Mouse (Mus musculus): ENCODE results near the gene Gtpbp2.

Gtpbp2 gene

DNA sequence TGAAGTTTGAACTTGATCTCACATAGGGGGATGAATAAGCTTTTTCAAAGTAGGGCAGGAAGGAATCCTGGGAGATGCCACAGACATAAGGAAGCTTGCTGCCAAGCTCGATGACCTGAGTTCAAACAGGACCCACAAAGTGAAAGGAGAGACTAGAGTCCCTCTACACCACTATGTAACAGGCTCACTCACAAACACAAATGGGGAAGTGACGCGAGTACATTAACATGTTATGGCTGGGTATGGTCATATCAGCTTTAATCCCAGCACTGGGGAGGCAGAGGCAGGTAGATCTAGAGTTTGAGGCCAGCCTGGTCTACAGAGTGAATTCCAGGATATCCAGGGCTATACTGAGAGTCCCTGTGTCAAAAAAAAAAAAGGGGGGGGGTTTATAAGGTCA is 6.5 kb upstream of the Gtpbp2 start:
- DNase-seq (ENCODE audit: low spot score), result no peak

GRCm38 (mm10) chr17:46156680-46157079 is 4.2 kb upstream of the Gtpbp2 start:
- no peak for DNase-seq (ENCODE audit: low spot score)

DNA sequence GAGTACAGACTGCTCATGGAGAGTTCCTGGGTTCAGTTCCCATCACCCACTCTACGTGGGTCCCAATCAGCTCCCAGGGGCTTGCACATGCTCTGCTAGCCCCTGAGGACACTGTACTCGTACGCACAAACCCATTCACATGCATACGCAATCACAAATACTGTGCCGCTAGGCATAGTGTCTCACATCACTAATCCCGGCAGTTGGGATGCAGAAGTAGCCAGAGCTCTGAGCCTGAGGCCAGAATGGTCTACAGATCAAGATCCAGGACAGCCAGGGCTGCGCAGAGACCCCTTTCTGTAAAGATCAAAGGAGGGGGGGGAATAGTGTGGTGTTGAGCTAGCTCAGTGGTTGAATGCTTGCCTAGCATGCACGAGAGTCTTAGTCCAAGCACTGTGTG is 3.7 kb upstream of the Gtpbp2 start:
- no peak for DNase-seq (ENCODE audit: low spot score)

DNA sequence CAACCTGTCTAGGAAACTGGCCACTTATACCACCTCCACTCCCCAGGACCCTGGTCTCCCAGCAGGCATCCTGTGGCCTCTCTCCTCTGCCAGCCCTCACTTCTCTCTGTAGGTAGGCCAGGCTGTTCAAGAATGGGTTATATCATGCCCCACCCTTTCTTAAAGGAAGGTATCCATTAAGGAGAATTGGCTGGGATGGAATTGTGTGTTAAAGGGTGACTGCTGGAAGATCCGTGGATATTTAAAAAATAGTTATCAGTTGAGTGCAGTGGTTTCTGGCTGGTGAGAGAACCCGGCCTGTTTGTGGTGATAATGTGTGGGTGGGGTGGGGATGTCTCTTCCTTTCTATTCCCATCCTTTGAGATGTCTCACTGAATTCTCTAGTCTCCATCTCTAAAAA is 1.6 kb upstream of the Gtpbp2 start:
- peak; percentile 36 for DNase-seq (ENCODE audit: low spot score)

DNA sequence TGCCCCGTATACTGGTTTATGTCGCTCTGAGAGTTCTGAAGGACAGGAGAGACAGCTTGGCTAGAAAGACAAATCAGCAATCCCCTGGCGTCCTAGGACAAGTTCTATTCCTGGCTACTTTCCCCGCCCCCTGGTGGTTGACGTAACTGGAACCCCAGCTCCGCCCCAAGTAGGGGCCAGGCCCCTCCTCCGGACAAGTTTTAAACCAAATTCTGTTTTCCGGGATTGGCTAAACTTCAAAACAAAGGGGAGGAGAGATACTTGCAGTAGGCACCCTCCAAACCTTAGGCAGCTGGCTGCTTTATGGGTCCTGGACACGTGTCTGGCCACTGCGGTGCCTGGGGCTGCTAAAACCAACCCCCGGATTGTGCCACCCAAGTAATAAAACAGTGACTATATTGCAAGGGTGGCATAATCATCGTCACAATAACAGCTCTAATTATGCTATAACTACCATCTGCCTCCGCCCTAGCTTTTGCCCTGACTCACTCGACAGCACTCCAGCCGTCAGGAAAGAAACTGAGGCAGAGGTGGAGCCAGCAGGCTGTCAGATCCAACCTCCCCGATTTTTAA is 656 bp upstream of the Gtpbp2 start:
- peak; percentile 94 for DNase-seq (ENCODE audit: low spot score)

DNA sequence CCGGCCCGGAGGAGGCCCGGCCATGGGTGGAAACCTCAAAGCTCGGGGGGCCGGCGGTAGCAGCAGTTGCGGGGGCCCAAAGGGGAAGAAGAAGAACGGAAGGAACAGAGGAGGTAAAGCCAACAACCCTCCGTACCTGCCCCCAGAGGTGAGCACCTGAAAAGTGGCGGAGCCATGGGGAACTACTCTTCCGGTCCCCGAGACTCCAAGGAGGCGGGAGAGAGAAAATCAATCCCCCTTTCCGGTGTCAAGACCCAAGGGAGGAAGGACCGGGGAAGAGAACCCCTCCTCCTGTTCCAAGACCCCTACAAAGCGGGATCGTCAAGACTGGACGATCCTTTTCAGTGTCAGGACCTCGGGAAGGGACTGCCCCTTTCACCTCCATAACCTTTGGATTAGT is 347 bp downstream of the Gtpbp2 start:
- no peak for DNase-seq (ENCODE audit: low spot score)

- DNase-seq (ENCODE audit: low spot score), result no peak
Measured at GRCm38 (mm10) chr17:46161710-46162109, 878 bp downstream of the Gtpbp2 start.

DNA sequence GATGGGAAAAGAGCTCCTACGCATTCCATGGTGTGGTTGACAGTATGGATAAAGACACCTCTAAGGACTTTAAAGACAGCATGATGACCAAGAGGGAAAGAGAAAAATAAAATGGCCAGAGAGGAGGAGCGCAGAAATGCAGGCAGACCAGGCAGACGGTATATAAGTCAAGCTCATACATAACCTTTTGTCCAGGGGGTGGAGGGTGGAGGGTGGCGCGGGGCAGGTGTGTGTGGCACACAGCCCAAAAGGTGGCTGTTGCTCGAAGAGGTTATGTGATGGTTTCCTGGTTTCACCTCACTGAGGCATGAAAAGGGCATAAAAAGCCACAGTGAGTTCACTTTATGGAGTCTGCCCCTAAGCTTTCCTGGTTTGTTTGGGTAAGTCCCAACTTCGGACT is 1.7 kb downstream of the Gtpbp2 start:
- DNase-seq (ENCODE audit: low spot score), result peak; percentile 31

GRCm38 (mm10) chr17:46162951-46163421 is 2.2 kb downstream of the Gtpbp2 start:
- DNase-seq (ENCODE audit: low spot score), result peak; percentile 76

- DNase-seq (ENCODE audit: low spot score), result no peak
Measured at GRCm38 (mm10) chr17:46164301-46164700, 3.5 kb downstream of the Gtpbp2 start.

DNA sequence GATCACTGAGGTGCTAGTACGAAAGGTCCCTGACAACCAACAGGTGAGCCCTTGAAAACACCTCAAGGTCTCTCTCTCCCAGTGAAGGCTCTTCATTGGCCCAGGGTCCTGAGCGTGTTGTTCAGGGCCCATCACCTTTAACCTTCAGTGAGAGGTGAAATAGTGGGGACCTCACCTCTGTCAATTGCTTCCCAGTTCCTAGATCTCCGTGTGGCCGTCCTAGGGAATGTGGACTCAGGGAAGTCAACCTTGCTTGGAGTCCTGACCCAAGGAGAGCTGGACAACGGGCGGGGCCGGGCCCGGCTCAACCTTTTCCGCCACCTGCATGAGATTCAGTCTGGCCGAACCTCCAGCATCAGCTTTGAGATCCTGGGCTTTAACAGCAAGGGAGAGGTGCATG is 4.0 kb downstream of the Gtpbp2 start:
- no peak for DNase-seq (ENCODE audit: low spot score)

GRCm38 (mm10) chr17:46165460-46165859 is 4.6 kb downstream of the Gtpbp2 start:
- no peak for DNase-seq (ENCODE audit: low spot score)

DNA sequence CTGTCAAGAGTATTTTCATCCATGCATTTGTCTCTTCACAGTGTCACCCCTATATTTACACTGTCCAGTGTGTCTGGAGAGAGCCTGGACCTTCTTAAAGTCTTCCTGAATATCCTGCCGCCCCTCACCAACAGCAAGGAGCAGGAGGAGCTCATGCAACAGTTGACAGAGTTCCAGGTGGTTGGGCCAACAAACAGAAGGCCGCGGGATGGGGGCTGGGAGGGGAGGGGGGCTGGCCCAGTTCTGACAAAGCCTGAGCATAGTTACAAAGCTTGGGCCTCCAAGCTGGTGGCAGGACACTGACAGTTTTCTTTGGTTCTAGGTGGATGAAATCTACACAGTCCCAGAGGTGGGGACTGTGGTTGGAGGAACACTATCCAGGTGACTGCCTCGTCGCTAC is 5.4 kb downstream of the Gtpbp2 start:
- no peak for DNase-seq (ENCODE audit: low spot score)

DNA sequence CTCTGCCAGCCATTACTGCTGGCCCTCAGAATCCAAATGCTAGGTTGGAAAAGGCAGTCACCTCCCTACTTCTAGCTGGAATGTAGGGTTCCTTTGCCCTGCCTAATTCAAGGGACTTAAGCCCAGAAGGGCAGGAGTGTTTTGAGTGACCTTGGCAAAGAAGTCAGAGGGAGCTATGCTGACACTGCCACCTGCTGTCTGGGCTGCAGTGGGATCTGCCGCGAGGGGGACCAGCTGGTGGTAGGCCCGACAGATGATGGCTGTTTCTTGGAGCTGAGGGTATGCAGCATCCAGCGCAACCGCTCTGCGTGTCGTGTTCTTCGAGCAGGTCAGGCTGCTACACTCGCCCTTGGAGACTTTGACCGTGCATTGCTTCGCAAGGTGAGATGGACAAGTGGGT is 6.2 kb downstream of the Gtpbp2 start:
- no peak for DNase-seq (ENCODE audit: low spot score)

DNA sequence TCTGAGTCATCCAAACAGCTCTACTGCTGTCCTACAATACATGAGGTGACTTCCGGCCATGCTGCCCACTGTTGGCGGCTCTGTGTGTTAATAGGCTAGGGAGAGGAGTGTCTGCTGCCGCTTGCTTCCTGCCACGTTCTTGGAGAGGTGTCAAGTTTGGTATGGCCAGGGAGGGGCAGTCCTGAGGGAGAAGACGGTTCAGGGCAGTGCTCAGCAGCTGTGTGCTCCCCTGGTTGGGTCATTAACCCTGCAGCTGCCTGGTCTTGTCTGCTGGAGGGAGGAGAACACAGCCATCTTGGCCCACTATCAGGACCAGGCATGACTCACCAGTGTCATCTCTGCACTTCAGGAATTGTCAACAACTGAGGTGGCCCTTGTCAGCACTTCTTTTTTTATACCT is 7.5 kb downstream of the Gtpbp2 start:
- DNase-seq (ENCODE audit: low spot score), result peak; percentile 67

- no peak for DNase-seq (ENCODE audit: low spot score)
Measured at GRCm38 (mm10) chr17:46168768-46169167, 7.9 kb downstream of the Gtpbp2 start.

- DNase-seq (ENCODE audit: low spot score), result peak; percentile 36
Measured at GRCm38 (mm10) chr17:46170538-46170937, 9.7 kb downstream of the Gtpbp2 start.

DNA sequence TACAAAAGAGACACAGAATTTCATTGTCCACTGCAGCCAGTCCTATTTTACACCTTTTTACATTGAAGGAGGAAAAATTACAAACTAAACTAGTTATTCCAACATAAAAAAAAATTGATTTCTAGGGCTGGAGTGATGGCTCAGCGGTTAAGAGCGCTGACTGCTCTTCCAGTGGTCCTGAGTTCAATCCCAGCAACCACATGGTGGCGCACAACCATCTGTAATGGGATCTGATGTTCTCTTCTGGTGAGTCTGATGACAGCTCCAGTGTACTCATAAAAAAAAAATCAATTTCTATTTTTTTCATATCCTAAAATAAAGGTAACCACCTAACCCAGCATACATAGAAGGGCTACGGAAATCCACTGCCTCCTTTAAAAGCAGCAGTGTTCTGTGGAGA is 21.4 kb downstream of the Gtpbp2 start:
- no peak for DNase-seq (ENCODE audit: low spot score)

- DNase-seq (ENCODE audit: low spot score), result no peak
Measured at GRCm38 (mm10) chr17:46188829-46189228, 28.0 kb downstream of the Gtpbp2 start.

DNA sequence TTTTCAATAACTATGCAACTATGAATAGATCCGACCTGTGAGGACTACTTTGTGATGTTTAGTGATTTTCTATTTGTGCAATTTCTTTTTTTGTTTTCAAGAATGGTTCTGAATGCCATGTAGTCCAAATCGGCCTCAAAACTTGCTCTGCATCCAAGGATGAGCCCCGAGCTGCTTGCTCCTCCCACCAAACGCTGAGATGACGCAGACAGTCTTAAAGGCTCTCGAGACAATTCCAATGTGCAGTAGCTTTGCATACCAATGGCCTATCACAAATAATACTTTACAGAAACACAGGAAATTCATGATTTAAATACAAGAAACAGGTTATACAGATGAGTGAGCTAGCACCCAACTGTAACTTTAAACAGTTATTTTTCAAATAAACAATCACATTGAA is 40.3 kb downstream of the Gtpbp2 start:
- DNase-seq (ENCODE audit: low spot score), result no peak

DNA sequence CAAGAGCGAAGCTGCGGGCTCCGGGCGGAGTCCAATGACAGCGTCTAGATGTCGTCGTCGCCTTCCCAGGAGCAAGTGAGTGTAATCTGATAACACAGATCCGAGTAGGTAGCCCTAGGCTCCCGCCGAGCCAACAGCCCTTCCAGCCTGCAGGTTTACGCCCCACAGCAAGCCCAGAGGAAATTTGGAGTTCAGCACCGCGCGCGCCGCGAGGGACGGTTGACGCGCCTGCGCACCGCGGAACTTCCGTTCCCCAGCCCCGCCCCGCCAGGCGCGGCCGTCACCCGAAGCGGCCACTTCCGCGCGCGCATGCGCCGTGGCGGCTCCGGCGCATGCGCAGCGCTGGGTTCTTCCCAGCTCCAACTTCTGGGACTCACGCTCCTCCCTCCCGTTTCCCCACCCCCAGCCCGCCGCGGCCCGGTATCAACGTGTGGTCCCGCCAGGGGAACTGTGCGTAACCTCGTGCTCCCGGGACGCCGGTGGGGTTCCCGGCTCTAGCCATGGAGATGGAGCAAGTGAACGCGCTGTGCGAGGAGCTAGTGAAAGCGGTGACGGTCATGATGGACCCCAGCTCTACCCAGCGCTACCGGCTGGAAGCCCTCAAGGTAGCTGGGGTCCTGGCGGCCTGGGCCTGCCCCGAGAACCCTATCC is 41.7 kb downstream of the Gtpbp2 start, which contains the start of the genes Polh and Xpo5:
Polh (minus strand) TSS at position 225 of the 651 bp plus-strand sequence.
Xpo5 (plus strand) TSS at position 362 of the 651 bp plus-strand sequence.
- peak; percentile 94 for DNase-seq (ENCODE audit: low spot score)

- DNase-seq (ENCODE audit: low spot score), result no peak
Measured at GRCm38 (mm10) chr17:46203078-46203477, 42.2 kb downstream of the Gtpbp2 start.

- DNase-seq (ENCODE audit: low spot score), result no peak
Measured at GRCm38 (mm10) chr17:46206676-46207075, 45.8 kb downstream of the Gtpbp2 start.

GRCm38 (mm10) chr17:46210550-46210949 is 49.7 kb downstream of the Gtpbp2 start:
- DNase-seq (ENCODE audit: low spot score), result no peak
